Mouse (Mus musculus) ES-Bruce4 (cell line): Measurements from ENCODE around the gene Fen1. TPM values are rescaled to one million over a fixed set of nuclear protein-coding genes. Genes with fewer than 3 reads are reported as not detected.

ENCODE experiments used
- H3K27ac ChIP-seq: 2 replicates; pipeline ENCODE4 v1.5.1; 2012; ENCODE audit warnings: low read length, inconsistent platforms; ENCODE audit not compliant: insufficient read depth
- H3K27me3 ChIP-seq: 2 replicates; pipeline ENCODE4 v1.6.1; 2012; ENCODE audit warnings: mild to moderate bottlenecking, low read length, inconsistent platforms; ENCODE audit not compliant: control insufficient read depth, poor library complexity, insufficient read depth, severe bottlenecking
- H3K36me3 ChIP-seq: 2 replicates; pipeline ENCODE4 v1.6.1; 2012; ENCODE audit warnings: inconsistent platforms, mild to moderate bottlenecking, low read length, moderate library complexity; ENCODE audit not compliant: control insufficient read depth, poor library complexity, insufficient read depth, severe bottlenecking
- H3K4me1 ChIP-seq: one replicate; pipeline ENCODE4 v1.8.1; 2011; ENCODE audit warnings: low read length; ENCODE audit not compliant: control insufficient read depth, insufficient read depth
- H3K4me3 ChIP-seq: 2 replicates; pipeline ENCODE4 v1.5.1; 2011; ENCODE audit warnings: low read depth, mild to moderate bottlenecking, low read length
- H3K9ac ChIP-seq: 2 replicates; pipeline ENCODE4 v1.6.1; 2012; ENCODE audit warnings: low read depth, mild to moderate bottlenecking, inconsistent platforms; ENCODE audit not compliant: poor library complexity, severe bottlenecking
- H3K9me3 ChIP-seq: replicated peaks from 2 replicates; pipeline ENCODE4 v1.6.1; 2012; ENCODE audit warnings: mild to moderate bottlenecking, low read length, inconsistent platforms; ENCODE audit not compliant: control insufficient read depth, poor library complexity, insufficient read depth, severe bottlenecking
- CTCF ChIP-seq: IDR thresholded peaks from one replicate; pipeline ENCODE4 v1.8.1; 2011; ENCODE audit warnings: low read depth, low read length
- EP300 ChIP-seq: IDR thresholded peaks from 2 replicates; pipeline ENCODE4 v1.6.1; 2011; ENCODE audit warnings: low read depth, low read length; ENCODE audit not compliant: insufficient read depth
- POLR2A ChIP-seq: IDR thresholded peaks from one replicate; pipeline ENCODE4 v1.8.1; 2011; ENCODE audit warnings: low read length; ENCODE audit not compliant: insufficient read depth
- polyA plus RNA-seq: library from polyadenylated mRNA; stranded (reverse); fragments of >200 nt; gene quantifications from 2 replicates; pipeline ENCODE4 v1.2.4, GENCODE M21; 2011; ENCODE audit warnings: low read depth; ENCODE audit not compliant: missing spikeins, insufficient read depth, insufficient read length

Fen1 gene
- polyA plus RNA-seq, 1 experiment, result 40.5 TPM

- H3K4me3 ChIP-seq, result no peak overlapping the region
- H3K27ac ChIP-seq, result no peak overlapping the region
- H3K9ac ChIP-seq, result no peak overlapping the region
- H3K9me3 ChIP-seq, result no peaks in the 10 kb centered on the region
- H3K4me1 ChIP-seq, result peaks cover 5% of the 10 kb centered on the region
- TF ChIP-seq POLR2A, result no peak
- no peak for TF ChIP-seq CTCF
- TF ChIP-seq EP300, result no peak
- no peaks in the 10 kb centered on the region for H3K36me3 ChIP-seq
- H3K27me3 ChIP-seq, result no peaks in the 10 kb centered on the region
Observed at GRCm38 (mm10) chr19:10221585-10221984, 17.6 kb upstream of the Fen1 start.

GRCm38 (mm10) chr19:10219593-10219992, 15.6 kb upstream of the Fen1 start:
- H3K36me3 ChIP-seq, result no peaks in the 10 kb centered on the region
- no peak overlapping the region for H3K4me3 ChIP-seq
- H3K27ac ChIP-seq, result no peak overlapping the region
- H3K9ac ChIP-seq, result no peak overlapping the region; the same call in 1 of the 2 replicates
- no peak for TF ChIP-seq POLR2A
- TF ChIP-seq CTCF, result no peak
- no peak for TF ChIP-seq EP300
- H3K4me1 ChIP-seq, result peaks cover 8% of the 10 kb centered on the region
- H3K27me3 ChIP-seq, result no peaks in the 10 kb centered on the region
- no peaks in the 10 kb centered on the region for H3K9me3 ChIP-seq

- peak; percentile 47 for TF ChIP-seq CTCF
- no peak for TF ChIP-seq EP300
- Histone ChIP-seq H3K27ac (no peak overlapping the region), H3K36me3 (peaks cover under 1% of the 10 kb centered on the region), H3K9ac (no peak overlapping the region; the same call in 1 of the 2 replicates), H3K27me3 (no peaks in the 10 kb centered on the region), H3K9me3 (no peaks in the 10 kb centered on the region), H3K4me3 (no peak overlapping the region), H3K4me1 (peaks cover 4% of the 10 kb centered on the region)
Observed at GRCm38 (mm10) chr19:10219108-10219507, 15.1 kb upstream of the Fen1 start.

- TF ChIP-seq CTCF (no peak), EP300 (no peak), POLR2A (no peak)
- Histone ChIP-seq H3K9ac (no peak overlapping the region), H3K27me3 (no peaks in the 10 kb centered on the region), H3K4me3 (no peak overlapping the region), H3K27ac (no peak overlapping the region), H3K36me3 (peaks cover 6% of the 10 kb centered on the region), H3K4me1 (peaks cover 3% of the 10 kb centered on the region), H3K9me3 (no peaks in the 10 kb centered on the region)
Observed at GRCm38 (mm10) chr19:10216101-10216500, 12.1 kb upstream of the Fen1 start.

- Histone ChIP-seq H3K9me3 (no peaks in the 10 kb centered on the region), H3K36me3 (peaks cover 20% of the 10 kb centered on the region)
Observed at GRCm38 (mm10) chr19:10213796-10214471, 10.0 kb upstream of the Fen1 start.

GRCm38 (mm10) chr19:10210885-10211284, 6.9 kb upstream of the Fen1 start:
- no peaks in the 10 kb centered on the region for H3K9me3 ChIP-seq
- H3K4me1 ChIP-seq, result peaks cover under 1% of the 10 kb centered on the region
- H3K36me3 ChIP-seq, result peaks cover 31% of the 10 kb centered on the region
- no peak for TF ChIP-seq CTCF
- no peak for TF ChIP-seq EP300
- TF ChIP-seq POLR2A, result no peak
- H3K9ac ChIP-seq, result no peak overlapping the region
- no peak overlapping the region for H3K27ac ChIP-seq
- H3K4me3 ChIP-seq, result no peak overlapping the region
- H3K27me3 ChIP-seq, result no peaks in the 10 kb centered on the region

More at GRCm38 (mm10) chr19:10213796-10214471, 10.0 kb upstream of the Fen1 start:
- Histone ChIP-seq H3K4me3 (no peak overlapping the region), H3K27me3 (no peaks in the 10 kb centered on the region), H3K27ac (no peak overlapping the region), H3K4me1 (peaks cover 3% of the 10 kb centered on the region), H3K9ac (no peak overlapping the region)
- TF ChIP-seq CTCF (no peak), EP300 (no peak), POLR2A (no peak)
